Mouse (Mus musculus) liver, embryonic 14.5 days (tissue): ENCODE data around the gene Kcnh2.

ENCODE experiments used
- CTCF ChIP-seq: IDR thresholded peaks from 2 replicates; pipeline ENCODE4 v1.5.1; 2016; ENCODE audit warnings: antibody characterized with exemption, low read depth, control low read depth
- EP300 ChIP-seq: IDR thresholded peaks from 2 replicates; pipeline ENCODE4 v1.6.1; 2016; ENCODE audit warnings: antibody characterized with exemption, low read depth

DNA sequence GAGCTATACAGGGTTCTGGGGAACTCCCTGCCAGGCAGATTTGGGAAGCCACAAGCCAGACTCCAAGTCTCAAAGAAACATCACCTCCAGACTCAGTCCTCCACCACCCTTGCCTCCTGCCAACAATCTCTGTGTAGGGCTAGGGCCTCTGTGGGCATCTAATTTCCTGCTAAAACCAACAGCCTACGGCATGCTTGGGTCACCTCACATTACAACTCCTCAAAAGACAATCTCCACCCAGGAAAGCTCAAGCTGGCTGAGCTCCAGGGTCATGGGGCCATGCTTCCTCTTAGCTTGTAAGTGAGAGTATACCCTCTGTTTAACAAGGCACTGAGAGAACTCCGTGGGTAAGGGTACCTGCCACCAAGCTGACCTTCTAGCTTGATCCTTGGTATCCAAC is 13.6 kb downstream of the Kcnh2 start:
- TF ChIP-seq CTCF = no peak
- TF ChIP-seq EP300 = no peak
